Comparison of ENCODE assay signal across 11 mouse cellular contexts in the genomic region with DNA sequence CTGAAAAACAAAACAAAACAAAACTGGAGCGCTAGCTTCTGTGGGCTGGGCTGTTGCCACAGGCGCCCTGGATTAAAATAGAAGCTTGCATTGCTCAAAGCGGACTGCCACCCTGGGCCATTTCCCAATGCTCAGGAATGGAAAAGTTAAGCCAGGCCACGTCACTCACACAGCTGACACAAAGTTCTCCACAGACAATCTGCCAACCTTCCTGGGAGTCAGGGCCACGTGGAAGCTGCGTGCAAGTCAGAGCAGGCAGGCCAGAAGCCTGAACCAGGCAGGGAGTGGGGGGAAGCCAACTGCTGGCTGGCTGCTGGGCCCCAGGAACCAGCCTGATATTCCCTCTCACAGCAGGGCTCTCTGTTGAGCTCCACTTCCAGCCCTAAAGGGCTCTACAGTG. TPM values are rescaled to one million over a fixed set of nuclear protein-coding genes. Genes with fewer than 3 reads are reported as not detected.
DNase-seq lines count a peak whose midpoint lies in the region; ATAC-seq and TF ChIP-seq lines count a peak whose summit lies in the region.
"Had no signal": no experiment of that assay in that cellular context is flagged by ENCODE, and none has a peak within 500 bp of the region (broad histone marks: within the 10 kb centered on the region; RNA-seq: fewer than 3 reads in every experiment).

No protein-coding gene starts in this region.

- WGBS in hindbrain, postnatal 0 days, result 49% methylated on average over 6 of the region's 6 CpGs
- WGBS in hindbrain, embryonic 13.5 days, result 66% methylated on average over 6 of the region's 6 CpGs

- DNase-seq in hindbrain, postnatal 0 days (ENCODE audit: low spot score), result no peak
- peak; percentile 48 for DNase-seq in adrenal gland, postnatal 25 days
- DNase-seq in heart, adult 8-10 months (ENCODE audit: low spot score), result peak; percentile 77
- peak; percentile 90 for DNase-seq in lung, postnatal 10 days
- no peak for DNase-seq in urinary bladder, postnatal 25 days (ENCODE audit: low spot score)
- no peak for DNase-seq in ovary, adult 18-20 months (ENCODE audit: low spot score)

- H3K9me3 ChIP-seq in hindbrain, postnatal 0 days (ENCODE audit: low read length), result no peaks in the 10 kb centered on the region
- no peaks in the 10 kb centered on the region; the same call in 1 of the 2 replicates for H3K9me3 ChIP-seq in hindbrain, embryonic 13.5 days

- TF ChIP-seq CTCF in hindbrain, postnatal 0 days (IDR thresholded peaks at IDR 0.05; ENCODE audit: low read depth), result no peak

- peak; percentile 45; the same call in 1 of the 2 replicates for ATAC-seq in hindbrain, postnatal 0 days
- no peak for ATAC-seq in hindbrain, embryonic 13.5 days (ENCODE audit: low FRiP score)
- ATAC-seq in monocyte, adult 5-6 weeks (replicated peaks; ENCODE audit: insufficient number of reproducible peaks, low FRiP score, low TSS enrichment, poor library complexity, severe bottlenecking), result no peak

- H3K4me1 ChIP-seq in hindbrain, postnatal 0 days (ENCODE audit: insufficient read depth, low read length), result no peaks in the 10 kb centered on the region
- no peaks in the 10 kb centered on the region for H3K4me1 ChIP-seq in hindbrain, embryonic 13.5 days (replicated peaks)
- H3K4me1 ChIP-seq: megakaryocyte, embryonic 14.5 days had no signal

- no peak overlapping the region for H3K27ac ChIP-seq in hindbrain, postnatal 0 days
- no peak overlapping the region for H3K27ac ChIP-seq in hindbrain, embryonic 13.5 days

- H3K27me3 ChIP-seq in hindbrain, postnatal 0 days (ENCODE audit: insufficient read depth, low read length), result no peaks in the 10 kb centered on the region
- H3K27me3 ChIP-seq in hindbrain, embryonic 13.5 days, result no peaks in the 10 kb centered on the region

- no peaks in the 10 kb centered on the region for H3K36me3 ChIP-seq in hindbrain, postnatal 0 days (ENCODE audit: insufficient read depth, low read length)
- H3K36me3 ChIP-seq in hindbrain, embryonic 13.5 days, result no peaks in the 10 kb centered on the region

- H3K4me3 ChIP-seq in hindbrain, postnatal 0 days (ENCODE audit: low read length), result no peak overlapping the region
- H3K4me3 ChIP-seq in hindbrain, embryonic 13.5 days, result no peak overlapping the region
- H3K4me3 ChIP-seq: megakaryocyte, embryonic 14.5 days had no signal

- no peak overlapping the region for H3K4me2 ChIP-seq in hindbrain, postnatal 0 days (ENCODE audit: low read depth, low read length)
- H3K4me2 ChIP-seq in hindbrain, embryonic 13.5 days, result no peak overlapping the region

- H3K9ac ChIP-seq in hindbrain, postnatal 0 days (replicated peaks; ENCODE audit: low read length), result no peak overlapping the region
- no peak overlapping the region for H3K9ac ChIP-seq in hindbrain, embryonic 13.5 days

RNA-seq across cellular contexts. Expression of gene Serpina12, which starts 2.8 kb away (rescaled TPM):
- total RNA-seq in hindbrain, postnatal 0 days (2014; rRNA removed), result not detected in 2 replicates
- polyA plus RNA-seq in hindbrain, postnatal 0 days (2015; fragmentation: Nextera tagmentation; extraction: Ambion mirVana), result not detected in 2 replicates
- polyA plus RNA-seq in hindbrain, embryonic 13.5 days (2015; fragmentation: Nextera tagmentation; extraction: Ambion mirVana), result not detected in 2 replicates
- total RNA-seq in adrenal gland, postnatal 25 days (2021), result 0.12 and 0.24 TPM in 2 replicates
- total RNA-seq in heart, adult 8-10 months (2022), result not detected
- not detected in 3 replicates for total RNA-seq in monocyte, adult 5-6 weeks (2017)
- polyA plus RNA-seq: embryonic facial prominence, embryonic 11.5 days; intestine, embryonic 14.5 days had no signal

RNA-seq across cellular contexts. Expression of gene Serpina9, which starts 27.8 kb away (rescaled TPM):
- not detected in 2 replicates for total RNA-seq in hindbrain, postnatal 0 days (2014; rRNA removed)
- polyA plus RNA-seq in hindbrain, postnatal 0 days (2015; fragmentation: Nextera tagmentation; extraction: Ambion mirVana), result 0.38 and 0.43 TPM in 2 replicates
- polyA plus RNA-seq in hindbrain, embryonic 13.5 days (2015; fragmentation: Nextera tagmentation; extraction: Ambion mirVana), result not detected in 2 replicates
- total RNA-seq in adrenal gland, postnatal 25 days (2021), result not detected in 2 replicates
- total RNA-seq in heart, adult 8-10 months (2022), result under 1 TPM in 3 of 4 experiments, not detected in 1; 0.08 to 0.11 (median 0.09) TPM
- not detected in 3 replicates for total RNA-seq in monocyte, adult 5-6 weeks (2017)
- polyA plus RNA-seq: embryonic facial prominence, embryonic 11.5 days had no signal

RNA-seq across cellular contexts. Expression of gene Serpina11, which starts 51.6 kb away (rescaled TPM):
- not detected in 2 replicates for total RNA-seq in hindbrain, postnatal 0 days (2014; rRNA removed)
- polyA plus RNA-seq in hindbrain, postnatal 0 days (2015; fragmentation: Nextera tagmentation; extraction: Ambion mirVana), result 0.13 TPM in 1 of 2 replicates, not detected in the other
- not detected in 2 replicates for polyA plus RNA-seq in hindbrain, embryonic 13.5 days (2015; fragmentation: Nextera tagmentation; extraction: Ambion mirVana)
- total RNA-seq in adrenal gland, postnatal 25 days (2021), result not detected in 2 replicates
- total RNA-seq in heart, adult 8-10 months (2022), result under 1 TPM in 1 of 4 experiments, not detected in 3; 0.32 TPM
- total RNA-seq in monocyte, adult 5-6 weeks (2017), result 0.48 to 1.6 TPM in 2 of 3 replicates, not detected in the other
- polyA plus RNA-seq: embryonic facial prominence, embryonic 11.5 days; intestine, embryonic 14.5 days had no signal

RNA-seq across cellular contexts. Expression of gene Serpina5, which starts 59.5 kb away (rescaled TPM):
- total RNA-seq in hindbrain, postnatal 0 days (2014; rRNA removed), result 0.21 TPM in 1 of 2 replicates, not detected in the other
- not detected in 2 replicates for polyA plus RNA-seq in hindbrain, postnatal 0 days (2015; fragmentation: Nextera tagmentation; extraction: Ambion mirVana)
- polyA plus RNA-seq in hindbrain, embryonic 13.5 days (2015; fragmentation: Nextera tagmentation; extraction: Ambion mirVana), result not detected in 2 replicates
- not detected in 2 replicates for total RNA-seq in adrenal gland, postnatal 25 days (2021)
- total RNA-seq in heart, adult 8-10 months (2022), result not detected
- not detected in 3 replicates for total RNA-seq in monocyte, adult 5-6 weeks (2017)
- polyA plus RNA-seq: embryonic facial prominence, embryonic 11.5 days; intestine, embryonic 14.5 days had no signal

Comparison
In these comparisons a context has a peak if more than half of its experiments do, and no peak if none do; other contexts are left out.
1. DNase-seq: peak in adrenal gland, postnatal 25 days (single experiment), heart, adult 8-10 months (single experiment) and lung, postnatal 10 days (single experiment); none in hindbrain, postnatal 0 days (single experiment), urinary bladder, postnatal 25 days (single experiment) and ovary, adult 18-20 months (single experiment).